Mouse (Mus musculus) lung, postnatal 14 days (tissue): ENCODE results near the gene Rgs6.

Source experiments
- DNase-seq: peaks from one replicate; pipeline ENCODE4 v3.0.0; 2021

Gene Rgs6

DNA sequence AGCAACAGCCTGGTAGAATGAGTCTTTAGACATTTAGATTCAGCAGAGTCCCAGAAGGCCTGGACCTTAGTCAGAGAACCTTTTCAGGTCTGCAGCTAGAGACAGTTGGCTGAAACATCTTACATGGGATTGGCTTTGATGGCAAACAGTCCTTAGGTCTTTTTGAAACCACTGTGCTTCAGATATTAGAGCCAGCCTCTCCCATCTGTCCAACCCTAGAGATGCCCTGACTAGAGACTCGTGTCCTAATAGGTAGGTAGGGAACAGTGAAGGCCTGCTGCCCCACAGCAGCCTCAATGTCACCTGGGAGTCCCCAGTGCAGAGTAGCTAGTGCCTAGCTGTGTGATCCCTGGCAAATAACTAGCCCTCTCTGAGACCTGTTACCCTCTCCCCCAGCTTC lies 555.5 kb downstream of the Rgs6 start:
- no peak for DNase-seq

DNA sequence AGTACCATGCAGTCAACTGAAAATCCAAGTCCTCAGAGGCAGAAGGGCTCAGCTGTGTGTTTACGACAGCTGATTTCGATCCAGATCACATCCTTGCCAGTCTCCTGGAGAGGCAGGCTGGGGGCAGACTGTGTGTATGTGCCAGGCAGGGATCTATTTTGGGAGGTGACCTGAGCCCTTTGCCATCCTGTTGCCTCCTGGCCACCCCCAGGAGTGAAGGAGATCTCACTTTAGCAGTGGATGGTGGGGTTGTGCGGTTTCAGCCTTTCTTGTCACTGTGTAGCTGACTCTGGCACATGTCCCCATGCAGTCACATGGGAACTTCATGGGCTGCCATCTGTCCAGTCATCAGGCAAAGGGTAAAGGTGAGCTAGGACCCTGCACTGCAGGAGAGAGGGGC lies 557.0 kb downstream of the Rgs6 start:
- DNase-seq, result no peak

DNA sequence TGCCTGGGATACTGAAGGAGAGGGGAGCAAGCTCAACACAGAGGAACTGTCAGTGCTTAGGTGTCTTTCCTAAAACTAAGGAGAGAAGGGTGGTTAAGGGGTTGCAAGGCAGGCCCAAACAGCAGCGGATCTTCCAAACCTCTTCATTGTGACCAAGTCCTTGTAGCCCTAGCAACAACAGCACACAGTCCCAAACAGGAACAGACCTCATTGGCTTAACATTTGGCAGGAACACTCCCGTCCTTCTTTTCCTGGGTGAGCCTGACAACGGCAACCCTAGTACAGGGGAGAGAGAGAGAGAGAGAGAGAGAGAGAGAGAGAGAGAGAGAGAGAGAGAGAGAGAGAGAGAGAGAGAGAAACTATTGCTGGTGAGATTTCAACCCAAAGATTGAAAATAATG lies 557.8 kb downstream of the Rgs6 start:
- DNase-seq, result no peak

DNA sequence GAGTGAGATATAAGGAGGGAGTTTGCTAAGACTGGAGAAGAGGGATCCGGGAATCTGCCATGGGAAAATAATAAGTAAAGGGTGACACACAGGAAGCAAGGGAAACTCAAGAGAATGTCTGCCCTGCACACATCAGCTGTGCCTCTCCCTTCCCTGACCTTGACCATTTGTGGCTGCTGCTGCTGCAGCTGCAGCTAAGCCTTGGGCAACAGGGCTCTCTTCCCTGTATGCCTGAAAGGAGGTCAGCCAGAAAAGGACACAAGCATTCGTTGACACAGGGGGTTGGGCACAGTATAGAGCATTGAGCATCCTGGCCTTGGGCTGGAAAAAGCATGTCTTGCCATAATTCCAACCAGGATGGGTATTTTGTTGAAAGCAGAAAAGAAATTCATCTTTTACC lies 558.8 kb downstream of the Rgs6 start:
- no peak for DNase-seq

DNA sequence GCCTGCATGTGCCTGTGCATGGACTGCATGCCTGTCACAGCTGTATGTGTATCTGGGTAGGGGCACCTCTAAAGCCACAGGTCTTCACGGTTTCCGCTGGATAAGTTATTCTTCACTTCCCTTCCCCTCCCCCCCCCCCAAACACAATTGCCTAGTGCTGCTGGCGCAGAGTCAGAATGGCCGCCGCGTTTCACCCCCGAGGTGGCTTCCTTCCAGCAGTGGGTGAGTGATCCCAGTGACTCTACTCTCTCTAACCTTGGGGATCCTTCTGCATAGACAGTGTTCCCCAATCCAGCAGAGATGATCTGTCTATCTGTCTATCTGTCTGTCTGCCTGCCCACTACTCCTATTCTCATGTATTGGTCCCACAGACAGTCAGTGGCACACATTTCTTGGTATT lies 561.9 kb downstream of the Rgs6 start:
- no peak for DNase-seq

DNA sequence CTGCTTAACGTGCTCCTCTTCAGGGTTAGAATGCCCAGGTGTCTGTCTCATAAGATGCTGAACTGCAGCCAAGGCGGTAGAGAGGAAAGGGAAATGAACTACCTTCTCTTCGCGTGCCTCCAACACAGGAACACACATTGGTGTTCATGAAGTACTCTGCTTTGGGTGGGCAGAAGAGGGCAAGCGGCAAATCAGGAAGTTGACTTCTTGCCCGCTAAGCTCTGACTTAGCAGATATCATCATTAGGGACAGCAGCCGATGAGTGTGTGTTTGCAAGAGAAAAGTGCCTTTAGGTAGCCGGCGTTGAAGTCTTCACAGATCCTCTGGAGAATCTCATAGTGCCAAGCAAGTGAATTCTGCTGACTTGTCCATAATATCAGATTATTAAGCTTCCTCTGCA lies 562.7 kb downstream of the Rgs6 start:
- DNase-seq, result no peak

DNA sequence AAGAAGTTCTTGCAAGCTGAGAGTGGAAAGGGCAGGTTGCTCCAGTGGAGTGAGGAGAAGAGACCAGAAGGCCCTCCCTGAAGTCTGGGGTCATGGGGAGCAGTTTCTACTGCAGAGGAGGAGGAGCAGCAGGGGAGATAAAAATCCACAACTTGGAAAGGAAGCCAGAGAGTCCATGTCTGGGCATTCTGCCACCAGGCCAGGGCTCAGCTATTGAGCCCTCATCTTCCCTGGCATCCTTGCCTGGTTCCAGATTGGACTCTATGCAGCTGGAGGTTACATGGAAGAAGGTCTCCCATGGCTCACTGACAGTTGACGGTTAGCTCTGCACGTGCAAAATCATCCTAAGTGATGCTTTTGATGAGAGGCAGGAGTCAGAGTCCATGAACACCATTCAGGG lies 563.4 kb downstream of the Rgs6 start:
- peak; percentile 25 for DNase-seq

DNA sequence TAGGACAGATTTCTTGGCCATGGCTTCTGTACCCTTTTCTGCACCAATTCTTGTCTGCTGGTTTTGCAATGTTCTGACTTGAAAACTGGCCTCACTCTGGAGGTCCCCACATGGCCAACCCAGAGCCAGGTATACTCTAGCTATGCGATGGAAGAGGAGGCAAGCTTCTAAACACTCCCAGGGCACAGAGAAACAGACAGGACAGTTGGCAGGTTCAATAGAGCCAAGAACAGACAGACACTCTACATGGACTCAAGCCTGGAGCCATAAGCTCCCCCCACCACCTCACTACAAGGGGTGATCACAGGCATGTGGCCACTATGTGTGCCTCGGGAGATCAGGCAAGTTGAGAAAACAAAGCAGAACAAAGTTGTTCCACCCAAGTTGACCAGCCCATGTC lies 572.1 kb downstream of the Rgs6 start:
- DNase-seq, result no peak

DNA sequence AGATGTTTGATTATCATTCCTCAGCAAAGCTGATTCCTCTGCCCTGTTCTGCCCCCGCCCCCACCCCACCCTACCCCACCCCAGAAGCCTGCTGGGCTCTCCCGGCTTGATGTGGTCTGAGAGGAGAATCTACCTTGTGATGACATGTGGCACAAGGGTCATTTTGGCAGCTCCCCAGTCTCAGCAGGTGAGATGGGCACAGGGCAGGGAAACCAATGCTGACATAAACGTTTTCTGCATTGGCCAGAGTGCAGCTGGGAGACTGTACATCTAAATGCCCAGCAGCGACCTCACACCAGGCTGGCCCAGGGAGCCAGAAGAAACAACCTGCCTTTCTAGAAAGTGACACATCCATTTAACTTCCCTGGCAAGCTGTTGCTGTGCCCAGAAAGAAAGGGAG lies 572.6 kb downstream of the Rgs6 start:
- no peak for DNase-seq

DNA sequence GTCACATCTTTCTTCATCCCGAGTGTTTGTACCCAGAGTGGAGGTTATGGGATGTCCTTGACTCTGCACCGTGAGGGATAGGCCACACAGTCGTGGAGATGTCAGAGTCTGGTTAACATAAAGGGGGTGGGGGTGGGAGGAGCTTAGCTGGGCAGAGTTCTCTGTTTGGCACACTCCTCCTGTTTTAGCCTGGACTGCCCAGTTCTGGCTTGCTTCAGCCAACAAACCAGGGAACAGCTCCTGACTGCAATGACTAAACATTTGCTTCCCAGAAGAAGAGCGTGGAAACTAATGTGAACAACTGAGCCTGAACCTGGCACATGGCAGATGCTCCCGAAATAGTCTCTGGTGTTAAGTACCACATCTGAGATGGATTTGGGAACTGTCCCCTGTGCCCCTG lies 575.6 kb downstream of the Rgs6 start:
- DNase-seq, result no peak

DNA sequence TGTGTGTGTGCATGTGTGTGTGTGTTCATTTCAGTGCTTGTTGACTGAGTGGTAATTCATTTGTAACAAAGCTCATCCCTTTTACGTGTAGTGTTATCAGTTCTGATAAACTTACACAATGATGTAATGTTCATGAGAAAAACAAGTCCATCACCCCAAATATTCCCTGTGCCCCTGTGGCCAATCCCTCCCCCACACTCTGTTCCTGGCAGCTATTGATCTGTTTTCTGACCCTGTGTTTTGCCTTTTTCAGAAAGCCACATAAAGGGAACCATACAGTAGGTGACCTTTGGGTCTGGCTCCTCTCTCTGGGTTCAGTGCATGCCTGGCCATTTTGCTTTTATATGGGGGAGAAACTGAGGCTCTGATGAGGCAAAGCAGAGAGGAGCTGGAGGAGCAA lies 577.0 kb downstream of the Rgs6 start:
- DNase-seq, result no peak

DNA sequence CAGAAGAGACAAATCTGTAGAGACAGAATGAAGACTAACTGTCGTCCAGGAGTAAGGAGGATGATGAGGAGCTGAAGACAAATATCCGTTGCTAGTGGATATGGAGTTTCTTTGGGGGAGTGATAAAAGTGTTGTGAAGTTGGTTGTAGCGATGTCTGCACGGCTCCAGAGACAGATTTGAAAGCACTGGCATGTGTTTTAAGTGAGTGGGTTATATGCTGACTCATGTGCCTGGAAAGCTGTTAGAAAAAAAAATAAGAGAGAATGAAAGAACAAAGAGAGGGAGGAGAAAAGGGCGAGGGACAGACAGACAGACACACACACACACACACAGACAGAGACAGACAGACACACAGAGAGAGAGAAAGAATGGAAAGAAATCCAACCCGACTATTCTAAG lies 580.2 kb downstream of the Rgs6 start:
- DNase-seq, result no peak

DNA sequence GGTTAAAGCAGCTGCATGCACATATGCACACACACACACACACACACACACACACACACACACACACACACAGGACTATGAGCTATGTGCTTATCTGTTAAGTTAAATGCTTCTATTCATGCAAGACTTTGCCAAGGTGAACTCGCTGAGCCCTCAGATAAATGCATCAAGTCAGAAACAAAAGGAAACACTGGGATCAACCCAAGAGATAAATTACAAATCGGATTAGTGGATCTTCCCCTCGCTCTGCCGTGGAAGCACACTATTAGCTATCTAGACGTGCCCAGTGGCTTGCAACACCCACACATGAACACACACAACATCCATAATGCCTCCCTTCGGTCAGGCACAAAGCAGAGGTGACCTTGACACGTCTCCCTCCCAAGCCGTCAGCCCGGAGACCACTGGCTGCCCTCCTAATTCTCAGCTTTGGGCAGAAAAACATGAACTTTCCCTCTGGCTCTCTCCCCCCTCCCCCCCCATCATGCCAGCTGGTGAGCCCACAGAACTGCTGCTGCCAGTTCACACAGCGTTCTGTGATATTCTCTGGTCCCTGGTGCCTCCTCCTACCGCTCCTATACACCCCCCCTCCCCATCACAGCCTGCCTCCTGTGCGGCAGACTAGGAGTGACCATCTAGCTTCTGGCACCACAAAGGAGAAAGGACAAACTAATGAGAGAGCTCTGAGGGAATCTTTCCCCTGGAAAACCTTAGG lies 581.6 kb downstream of the Rgs6 start:
- no peak for DNase-seq

DNA sequence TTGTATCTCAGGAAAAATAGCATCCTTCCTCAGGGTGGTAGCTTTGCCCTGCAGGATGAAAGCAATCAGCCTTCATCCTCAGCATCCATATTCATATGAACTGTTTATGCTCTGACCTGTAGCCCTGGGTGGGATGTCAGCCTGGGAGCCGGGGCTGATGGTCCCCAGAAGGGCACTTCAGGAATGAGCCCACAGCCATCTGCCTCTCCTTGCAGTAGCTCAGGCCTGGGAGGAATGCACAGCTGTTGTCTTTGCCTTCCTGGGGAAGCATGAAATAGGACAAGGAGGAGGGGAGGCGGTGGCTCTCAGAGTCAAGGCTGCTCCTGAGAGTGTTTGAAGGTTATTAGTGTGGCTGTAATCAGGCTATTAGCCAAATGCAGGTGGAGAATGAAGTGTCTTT lies 590.7 kb downstream of the Rgs6 start:
- DNase-seq, result no peak

DNA sequence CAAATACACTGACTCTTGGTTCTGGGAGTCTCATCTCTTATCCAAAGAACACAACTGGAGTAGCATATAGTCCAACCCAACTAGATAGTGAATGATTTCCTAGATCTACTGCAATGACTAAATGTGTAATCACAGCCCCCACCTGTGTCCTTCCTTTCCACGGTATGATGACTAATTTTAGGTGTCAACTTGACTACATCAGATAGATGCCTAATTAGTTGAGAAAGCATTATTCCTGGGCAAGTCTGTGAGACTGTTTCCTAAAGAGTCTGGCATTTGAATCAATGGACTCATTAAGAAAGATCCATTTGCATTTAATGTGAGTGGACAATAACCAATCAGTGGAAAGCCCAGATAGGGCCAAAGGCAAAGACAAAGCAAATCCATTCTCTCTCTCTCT lies 591.8 kb downstream of the Rgs6 start:
- no peak for DNase-seq

DNA sequence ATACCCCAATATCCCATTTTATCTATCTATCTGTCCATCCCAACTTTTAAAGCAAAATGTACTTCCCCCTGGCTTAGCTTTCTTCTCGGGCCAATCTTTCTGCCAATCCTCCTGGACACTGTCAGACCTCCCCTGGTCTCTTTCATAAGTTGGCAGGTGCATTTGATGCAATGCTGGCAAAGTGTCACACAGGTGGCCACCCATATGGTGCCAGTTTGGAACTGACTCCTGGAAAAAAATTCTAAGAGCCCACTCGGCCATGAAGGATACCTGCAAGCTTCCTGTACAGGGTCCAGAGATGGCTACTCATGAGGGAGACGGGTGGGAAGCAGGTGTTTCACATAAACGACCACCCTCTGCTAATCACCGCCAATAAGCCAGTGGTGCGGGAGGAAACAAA lies 592.5 kb downstream of the Rgs6 start:
- DNase-seq, result no peak

DNA sequence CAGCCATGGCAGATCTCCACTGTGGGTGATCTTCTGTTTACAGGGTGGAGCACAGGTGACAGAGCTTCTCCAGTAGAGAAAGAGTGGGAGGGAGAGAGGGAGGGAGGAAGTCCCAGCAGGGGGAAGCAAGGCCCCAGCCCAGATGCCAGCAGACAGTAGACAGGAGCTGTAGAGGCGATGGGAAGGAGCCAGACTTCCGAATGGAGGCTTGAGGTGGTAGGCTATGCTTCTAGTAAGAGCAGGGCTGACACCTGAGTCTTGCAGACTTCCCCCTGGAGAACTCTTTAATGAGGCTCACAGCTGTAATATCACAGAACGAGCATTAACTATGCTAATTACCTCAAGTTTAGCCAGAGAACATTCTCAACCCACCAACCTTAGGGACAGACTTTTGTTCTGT lies 613.6 kb downstream of the Rgs6 start:
- DNase-seq, result no peak

DNA sequence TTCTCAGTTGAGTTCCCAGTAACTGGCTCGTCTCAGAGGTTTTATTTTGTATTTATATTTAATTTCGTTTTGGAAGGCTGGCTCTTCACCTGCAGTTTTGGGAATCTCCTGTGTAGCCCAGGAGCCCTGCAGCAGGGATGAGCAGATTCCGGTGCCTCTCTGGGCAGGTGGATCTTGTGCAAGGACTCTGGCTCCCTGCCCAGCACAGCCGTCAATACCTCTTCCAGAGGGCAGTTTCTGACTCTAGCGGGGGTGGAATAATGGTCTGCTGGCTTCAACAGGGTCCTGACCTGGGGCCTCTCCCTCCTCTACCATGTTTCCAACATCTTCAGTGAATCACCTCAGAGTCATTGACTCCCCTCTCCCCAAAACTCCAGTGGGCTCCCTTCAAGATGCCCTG lies 616.3 kb downstream of the Rgs6 start:
- no peak for DNase-seq

DNA sequence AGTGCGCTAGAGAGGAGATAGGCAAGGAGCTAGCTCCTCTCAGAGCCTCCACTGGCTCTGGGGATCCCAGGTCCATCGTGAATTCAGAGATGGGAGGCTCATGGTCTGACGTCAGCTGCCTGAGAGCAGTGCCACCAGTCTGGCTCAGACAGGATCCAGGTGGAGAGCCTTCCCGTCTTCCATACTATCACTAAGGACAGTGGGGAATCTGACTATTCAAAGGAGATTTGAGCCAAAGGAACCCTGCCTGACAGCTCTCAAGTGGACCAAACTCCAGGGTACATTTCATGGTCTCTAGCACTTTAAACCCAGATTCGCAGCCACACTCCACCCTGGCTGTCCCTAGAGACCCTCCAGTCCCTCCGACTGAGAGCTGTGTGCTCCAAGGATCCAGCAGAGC lies 618.8 kb downstream of the Rgs6 start:
- DNase-seq, result no peak

DNA sequence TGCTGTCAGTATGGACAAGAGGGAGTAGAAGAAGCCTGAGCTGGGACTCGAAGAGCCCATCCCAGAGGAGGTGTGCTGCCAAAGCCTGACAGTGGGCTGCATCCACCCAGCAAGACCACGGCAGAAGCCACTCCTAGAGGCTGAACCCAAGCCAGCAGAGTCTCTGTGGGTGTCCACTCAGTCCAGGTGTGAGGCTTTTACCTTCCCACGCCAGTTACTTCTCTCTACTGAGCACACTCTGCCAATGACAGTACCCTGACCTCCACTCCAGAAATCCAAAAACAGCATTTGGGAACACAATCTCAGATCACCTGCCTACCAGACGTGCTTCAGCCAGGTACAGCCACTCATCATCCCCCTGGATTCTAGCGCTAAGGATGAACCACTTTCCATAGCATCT lies 619.4 kb downstream of the Rgs6 start:
- no peak for DNase-seq

DNA sequence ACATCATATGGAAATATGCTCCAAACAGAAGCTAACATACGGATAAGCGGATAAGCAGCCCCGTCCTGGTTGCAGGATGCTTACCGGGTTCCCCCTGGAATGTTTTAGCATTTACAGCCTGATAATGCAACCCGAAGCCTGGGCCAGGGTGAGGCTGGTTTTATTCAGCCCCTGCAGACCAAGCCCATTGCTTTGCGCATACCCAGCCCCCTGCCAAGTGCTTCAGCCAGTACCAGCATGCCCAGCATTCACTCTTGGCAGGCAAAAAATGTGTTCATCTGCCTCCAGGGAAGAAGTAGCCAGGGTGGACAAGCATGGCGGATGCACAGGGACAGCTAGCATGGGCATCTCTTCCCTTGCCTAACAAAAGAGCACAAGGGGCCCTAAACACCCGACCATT lies 619.9 kb downstream of the Rgs6 start:
- no peak for DNase-seq

DNA sequence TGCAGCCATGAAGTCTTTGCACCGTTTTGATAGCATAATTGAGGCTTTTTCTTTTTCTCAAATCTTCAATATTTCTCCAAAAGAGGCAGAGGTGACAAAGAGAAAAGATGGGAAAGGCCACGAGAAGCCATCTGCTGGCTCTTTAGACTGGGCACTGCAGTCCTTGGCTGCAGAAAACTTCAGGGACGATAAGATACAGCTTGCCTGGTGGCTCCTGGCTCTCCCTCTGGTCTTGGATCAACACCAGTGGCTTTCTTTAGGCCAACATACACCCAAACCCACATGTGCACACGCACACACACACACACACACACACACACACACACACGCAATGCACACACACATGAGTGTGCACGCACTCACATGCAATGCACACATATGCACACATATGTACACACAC lies 620.7 kb downstream of the Rgs6 start:
- DNase-seq, result no peak

DNA sequence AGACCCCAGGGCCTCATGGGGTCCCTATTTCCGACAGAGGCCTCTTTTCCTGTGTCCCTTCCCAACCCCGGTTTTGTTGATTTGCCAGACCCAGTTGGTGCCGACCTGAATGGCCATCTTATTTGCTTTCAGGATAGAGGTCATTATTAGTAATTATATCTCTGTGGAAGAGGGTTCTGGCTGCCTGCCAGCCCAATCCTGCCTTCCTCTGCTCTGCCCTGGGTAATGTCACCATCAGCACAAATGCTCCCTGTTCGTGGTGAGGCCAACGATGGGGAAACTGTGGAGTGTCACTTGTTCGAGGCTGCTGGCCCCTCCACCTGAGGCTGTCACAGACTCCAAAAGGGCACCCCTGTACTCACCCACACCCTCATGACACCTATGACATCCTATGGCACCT lies 621.4 kb downstream of the Rgs6 start:
- no peak for DNase-seq

DNA sequence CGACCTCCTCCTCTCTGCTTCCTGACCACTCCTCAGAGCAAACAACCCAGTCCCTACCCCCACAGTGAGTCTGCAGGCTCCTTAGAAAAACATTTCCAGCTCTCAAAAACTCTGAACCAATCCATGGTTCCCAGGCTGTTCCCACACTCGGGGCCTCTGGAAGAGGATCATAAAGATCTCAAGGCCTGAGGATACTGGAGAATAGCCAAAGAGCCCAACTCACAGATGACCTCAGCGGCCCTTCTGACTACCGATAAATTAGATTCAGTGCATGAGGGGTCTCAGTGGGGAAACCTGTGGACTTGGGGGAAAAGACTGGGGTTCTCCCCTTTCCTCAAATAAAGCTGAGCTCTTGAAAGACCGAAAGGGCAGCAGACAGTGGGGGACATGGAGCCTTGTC lies 622.2 kb downstream of the Rgs6 start:
- DNase-seq, result no peak

DNA sequence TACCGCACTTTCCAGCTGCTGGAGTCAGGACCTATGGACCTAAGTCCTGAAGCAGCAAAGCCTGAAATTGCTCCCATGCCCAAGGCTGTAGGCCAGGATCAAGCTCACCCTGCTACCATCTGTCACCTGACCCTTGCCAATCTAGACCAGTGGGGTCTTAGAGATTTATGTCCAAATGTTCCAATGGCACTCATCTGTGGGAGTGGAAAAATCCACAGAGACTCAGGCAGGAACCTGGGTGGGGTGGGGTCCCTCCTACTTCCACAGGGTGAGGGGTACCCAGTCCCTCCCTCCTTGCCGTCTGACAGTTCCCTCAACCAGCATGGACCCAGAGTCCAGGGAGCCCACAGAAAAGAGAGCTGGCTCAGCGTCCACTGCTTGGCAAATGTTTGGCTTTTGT lies 622.6 kb downstream of the Rgs6 start:
- no peak for DNase-seq
